Mouse (Mus musculus) kidney, embryonic 15.5 days (tissue): Measurements from ENCODE around the gene Btg2. TPM values are rescaled to one million over a fixed set of nuclear protein-coding genes. Genes with fewer than 3 reads are reported as not detected.

Experiments used
- ATAC-seq: fragments of 200-750 bp; cut with Nextera tagmentation; replicated peaks from 2 replicates; pipeline ENCODE4 v1.8.0; 2017; ENCODE audit warnings: moderate TSS enrichment; ENCODE audit not compliant: low FRiP score
- H3K27ac ChIP-seq: fragments of 300-500 bp; sonication (generic); 2 replicates; pipeline ENCODE4 v1.5.1; 2015; ENCODE audit warnings: mild to moderate bottlenecking, inconsistent platforms
- H3K27me3 ChIP-seq: fragments of 300-500 bp; sonication (generic); 2 replicates; pipeline ENCODE4 v1.6.1; 2015; ENCODE audit warnings: inconsistent platforms
- H3K36me3 ChIP-seq: fragments of 300-500 bp; sonication (generic); 2 replicates; pipeline ENCODE4 v1.6.1; 2015; ENCODE audit warnings: inconsistent platforms
- H3K4me1 ChIP-seq: fragments of 300-500 bp; sonication (generic); 2 replicates; pipeline ENCODE4 v1.6.1; 2015; ENCODE audit warnings: inconsistent platforms
- H3K4me2 ChIP-seq: fragments of 300-500 bp; sonication (generic); 2 replicates; pipeline ENCODE4 v1.6.1; 2015; ENCODE audit warnings: moderate library complexity, mild to moderate bottlenecking, inconsistent platforms
- H3K4me3 ChIP-seq: fragments of 300-500 bp; sonication (generic); replicated peaks from 2 replicates; pipeline ENCODE4 v1.5.1; 2015; ENCODE audit warnings: mild to moderate bottlenecking, inconsistent platforms
- H3K9ac ChIP-seq: fragments of 300-500 bp; sonication (generic); 2 replicates; pipeline ENCODE4 v1.6.1; 2015; ENCODE audit warnings: mild to moderate bottlenecking, inconsistent platforms
- H3K9me3 ChIP-seq: fragments of 300-500 bp; sonication (generic); replicated peaks from 2 replicates; pipeline ENCODE4 v1.6.1; 2016; ENCODE audit warnings: inconsistent platforms
- WGBS: fragments of 180-500 bp; shearing (Covaris S2); methylation state at CpG from one replicate; pipeline ENCODE4 v1.1.7; 2015; ENCODE audit warnings: mixed read lengths; 5-methylcytosine and 5-hydroxymethylcytosine counted together
- polyA plus RNA-seq: library from polyadenylated mRNA; unstranded; fragments of >200 nt; fragmentation: Nextera tagmentation; extraction: Ambion mirVana; gene quantifications from 2 replicates; pipeline ENCODE4 v1.2.1, GENCODE M21; 2015

The Btg2 gene
- polyA plus RNA-seq, 1 experiment from 2014 or later = 32.2 TPM

DNA sequence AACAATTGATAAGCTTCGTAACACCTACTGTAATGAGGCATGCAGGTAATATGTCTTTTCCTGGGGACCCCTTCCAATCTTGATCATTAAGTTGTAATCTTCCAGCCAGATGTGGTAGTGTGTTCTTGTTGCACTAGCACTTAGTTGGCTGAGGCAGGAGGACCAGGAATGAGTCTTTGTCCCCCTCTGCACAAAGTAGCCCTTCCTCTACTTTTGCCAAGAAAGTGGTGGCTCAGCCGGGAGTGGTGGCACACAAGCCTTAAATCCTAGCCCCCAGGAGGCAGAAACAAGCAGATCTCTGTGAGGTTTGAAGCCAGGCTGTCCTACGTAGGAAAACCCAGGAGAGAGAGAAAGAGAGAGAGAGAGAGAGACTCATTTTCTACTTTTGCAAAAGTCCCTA is 17.0 kb downstream of the Btg2 start:
- Histone ChIP-seq H3K4me2 (no peak overlapping the region), H3K36me3 (no peaks in the 10 kb centered on the region), H3K27me3 (no peaks in the 10 kb centered on the region), H3K9ac (no peak overlapping the region), H3K27ac (peak overlapping the region; percentile 99), H3K9me3 (no peaks in the 10 kb centered on the region), H3K4me3 (no peak overlapping the region), H3K4me1 (peaks cover 81% of the 10 kb centered on the region)
- ATAC-seq = no peak
- 65% methylated on average over 3 of the region's 3 CpGs for WGBS

DNA sequence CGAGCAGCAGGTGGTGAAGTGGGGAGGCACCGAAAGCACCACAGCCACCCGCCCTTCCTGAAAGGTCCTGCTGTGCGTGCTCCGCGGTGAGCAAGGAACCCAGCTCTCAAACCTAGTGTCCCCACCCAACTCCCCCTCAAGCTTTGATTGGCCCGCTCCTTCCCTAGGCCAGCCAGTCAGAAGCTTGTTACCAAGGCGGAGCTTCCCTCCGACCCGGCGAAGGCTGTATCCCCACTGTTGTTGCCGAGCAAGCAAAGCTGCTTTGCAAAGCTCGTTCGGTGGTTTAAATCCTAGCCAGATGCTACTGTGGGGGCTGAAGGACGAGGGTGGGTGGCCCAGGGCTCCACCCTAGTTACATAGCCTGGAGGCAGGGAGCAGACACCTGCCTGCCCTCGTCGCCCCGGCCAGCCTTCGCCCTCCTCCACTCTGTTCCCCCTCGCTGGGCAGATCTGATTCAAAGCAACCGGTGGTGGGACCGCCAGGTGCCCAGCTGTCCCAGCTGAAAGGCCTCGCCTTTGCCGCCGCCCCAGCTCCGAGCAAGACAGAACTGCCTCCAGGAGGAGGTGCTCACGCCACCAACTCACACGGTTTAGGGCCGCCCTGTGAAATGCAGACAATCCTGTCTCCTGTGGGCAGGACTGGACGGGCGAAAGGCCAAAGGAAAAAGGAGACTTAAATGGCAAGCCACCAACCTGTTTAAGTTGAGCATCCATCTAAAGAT is 17.9 kb downstream of the Btg2 start:
- ATAC-seq = peak; percentile 92
- Histone ChIP-seq H3K4me2 (peak overlapping the region; percentile 71), H3K4me1 (peaks cover 74% of the 10 kb centered on the region)

GRCm38 (mm10) chr1:134059739-134060695 is 18.9 kb downstream of the Btg2 start:
- H3K27ac ChIP-seq = peak overlapping the region; percentile 99
- ATAC-seq = no peak
- H3K36me3 ChIP-seq = no peaks in the 10 kb centered on the region
- H3K4me3 ChIP-seq = peak overlapping the region; percentile 37
- 70% methylated on average over 16 of the region's 16 CpGs for WGBS
- H3K4me1 ChIP-seq = peaks cover 74% of the 10 kb centered on the region
- H3K4me2 ChIP-seq = peak overlapping the region; percentile 71
- H3K9ac ChIP-seq = no peak overlapping the region
- no peaks in the 10 kb centered on the region for H3K27me3 ChIP-seq
- H3K9me3 ChIP-seq = no peaks in the 10 kb centered on the region

More for the DNA sequence above, 17.9 kb downstream of the Btg2 start:
- Histone ChIP-seq H3K36me3 (no peaks in the 10 kb centered on the region), H3K4me3 (peak overlapping the region; percentile 37), H3K27me3 (no peaks in the 10 kb centered on the region), H3K9me3 (no peaks in the 10 kb centered on the region), H3K9ac (peak overlapping the region; percentile 50), H3K27ac (peak overlapping the region; percentile 99)
- 2% methylated on average over 31 of the region's 31 CpGs for WGBS

- Histone ChIP-seq H3K27me3 (no peaks in the 10 kb centered on the region), H3K4me1 (peaks cover 66% of the 10 kb centered on the region), H3K9me3 (no peaks in the 10 kb centered on the region), H3K4me3 (no peak overlapping the region), H3K36me3 (no peaks in the 10 kb centered on the region), H3K27ac (peak overlapping the region; percentile 48), H3K4me2 (no peak overlapping the region), H3K9ac (no peak overlapping the region)
- no peak for ATAC-seq
- 38% methylated on average over 6 of the region's 6 CpGs for WGBS
These were observed 20.1 kb downstream of the Btg2 start for GRCm38 (mm10) chr1:134058870-134059269.

DNA sequence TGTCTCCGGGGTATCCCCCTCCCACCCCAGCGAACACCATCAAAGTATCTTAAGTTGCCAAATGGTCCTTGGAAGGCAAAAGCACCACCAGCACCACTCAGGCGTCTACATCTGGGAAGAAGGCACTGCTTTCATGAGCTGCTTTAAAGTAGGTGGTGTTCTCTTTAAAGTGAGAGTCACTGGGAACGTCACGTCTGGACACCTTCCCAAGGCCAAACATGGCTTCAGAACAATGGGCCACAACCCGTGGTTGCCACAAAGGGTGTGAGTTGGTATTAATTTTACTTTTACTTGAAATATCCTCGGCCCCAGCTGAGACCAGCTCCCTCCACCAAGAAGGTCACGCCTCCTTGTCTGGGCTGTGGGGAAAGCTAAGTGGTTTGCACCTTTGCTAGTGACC is 21.2 kb downstream of the Btg2 start:
- H3K9me3 ChIP-seq = no peaks in the 10 kb centered on the region
- H3K27ac ChIP-seq = no peak overlapping the region
- H3K4me1 ChIP-seq = peaks cover 54% of the 10 kb centered on the region
- H3K27me3 ChIP-seq = no peaks in the 10 kb centered on the region
- ATAC-seq = no peak
- no peak overlapping the region for H3K4me2 ChIP-seq
- no peak overlapping the region for H3K9ac ChIP-seq
- no peaks in the 10 kb centered on the region for H3K36me3 ChIP-seq
- H3K4me3 ChIP-seq = no peak overlapping the region
- 52% methylated on average over 8 of the region's 8 CpGs for WGBS

GRCm38 (mm10) chr1:134056285-134056684 is 22.6 kb downstream of the Btg2 start:
- WGBS = 69% methylated on average over 4 of the region's 4 CpGs
- no peak overlapping the region for H3K27ac ChIP-seq
- no peaks in the 10 kb centered on the region for H3K9me3 ChIP-seq

GRCm38 (mm10) chr1:134055666-134056245 is 23.2 kb downstream of the Btg2 start:
- no peak for ATAC-seq

More at GRCm38 (mm10) chr1:134056285-134056684, 22.6 kb downstream of the Btg2 start:
- Histone ChIP-seq H3K9ac (no peak overlapping the region), H3K27me3 (0 out of 2 replicates have a peak, but pooled peaks cover under 1% of the 10 kb centered on the region), H3K4me3 (no peak overlapping the region), H3K36me3 (no peaks in the 10 kb centered on the region), H3K4me2 (no peak overlapping the region), H3K4me1 (peaks cover 40% of the 10 kb centered on the region)
- no peak for ATAC-seq

GRCm38 (mm10) chr1:134055058-134055457 is 23.9 kb downstream of the Btg2 start:
- Histone ChIP-seq H3K36me3 (no peaks in the 10 kb centered on the region), H3K4me3 (no peak overlapping the region), H3K4me2 (no peak overlapping the region), H3K27me3 (0 out of 2 replicates have a peak, but pooled peaks cover 4% of the 10 kb centered on the region), H3K9me3 (no peaks in the 10 kb centered on the region), H3K9ac (no peak overlapping the region), H3K27ac (0 out of 2 replicates have a peak overlapping the region, but pooled peaks have one; percentile 27), H3K4me1 (peaks cover 28% of the 10 kb centered on the region)
- ATAC-seq = no peak
- 40% methylated on average over 9 of the region's 9 CpGs for WGBS

More at GRCm38 (mm10) chr1:134055666-134056245, 23.2 kb downstream of the Btg2 start:
- Histone ChIP-seq H3K4me1 (peaks cover 35% of the 10 kb centered on the region), H3K4me3 (no peak overlapping the region), H3K9ac (no peak overlapping the region), H3K36me3 (no peaks in the 10 kb centered on the region), H3K27me3 (0 out of 2 replicates have a peak, but pooled peaks cover 4% of the 10 kb centered on the region), H3K4me2 (no peak overlapping the region), H3K27ac (no peak overlapping the region), H3K9me3 (no peaks in the 10 kb centered on the region)
- WGBS = 81% methylated on average over 9 of the region's 9 CpGs

GRCm38 (mm10) chr1:134053207-134053606 is 25.7 kb downstream of the Btg2 start:
- Histone ChIP-seq H3K4me2 (no peak overlapping the region), H3K36me3 (no peaks in the 10 kb centered on the region), H3K27me3 (peaks cover 8% of the 10 kb centered on the region; the same call in 1 of the 2 replicates), H3K4me3 (no peak overlapping the region), H3K4me1 (peaks cover 12% of the 10 kb centered on the region), H3K27ac (no peak overlapping the region), H3K9me3 (no peaks in the 10 kb centered on the region), H3K9ac (no peak overlapping the region)
- WGBS = 9% methylated on average over 6 of the region's 6 CpGs
- peak; percentile 55; the same call in 1 of the 2 replicates for ATAC-seq

DNA sequence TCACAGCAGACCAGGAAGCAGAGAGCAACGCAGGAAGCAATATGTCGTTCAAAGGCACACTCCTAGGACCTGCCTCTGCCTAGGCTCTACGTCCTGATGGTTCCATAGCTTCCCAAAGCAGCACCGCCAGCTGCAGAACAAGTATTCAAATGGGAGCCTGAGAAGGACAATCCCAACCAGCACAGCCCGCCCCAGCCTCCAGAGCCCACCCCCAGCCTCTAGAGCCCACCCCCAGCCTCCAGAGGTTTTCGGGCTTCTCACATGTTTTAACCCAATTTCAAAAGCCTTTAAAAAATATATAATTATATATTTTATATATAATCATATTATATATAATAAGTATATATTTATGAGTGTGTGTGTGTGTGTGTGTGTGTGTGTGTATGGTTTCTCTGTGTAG is 29.4 kb downstream of the Btg2 start:
- Histone ChIP-seq H3K27ac (no peak overlapping the region), H3K9me3 (no peaks in the 10 kb centered on the region), H3K4me1 (peaks cover 12% of the 10 kb centered on the region), H3K27me3 (peaks cover 17% of the 10 kb centered on the region; the same call in 1 of the 2 replicates), H3K36me3 (no peaks in the 10 kb centered on the region), H3K9ac (no peak overlapping the region), H3K4me3 (no peak overlapping the region), H3K4me2 (no peak overlapping the region)
- ATAC-seq = no peak
- 69% methylated on average over 6 of the region's 6 CpGs for WGBS

- WGBS = 3% methylated on average over 5 of the region's 5 CpGs
- H3K9me3 ChIP-seq = no peaks in the 10 kb centered on the region
- peaks cover 12% of the 10 kb centered on the region for H3K4me1 ChIP-seq
- H3K27ac ChIP-seq = no peak overlapping the region
- H3K9ac ChIP-seq = no peak overlapping the region
- H3K36me3 ChIP-seq = no peaks in the 10 kb centered on the region
- no peak for ATAC-seq
- no peak overlapping the region for H3K4me3 ChIP-seq
- no peak overlapping the region for H3K4me2 ChIP-seq
- H3K27me3 ChIP-seq = peaks cover 17% of the 10 kb centered on the region; the same call in 1 of the 2 replicates
These were observed 30.2 kb downstream of the Btg2 start for GRCm38 (mm10) chr1:134048759-134049158.
